Mouse (Mus musculus) bone marrow macrophage, adult 2 months (primary cell): ENCODE measurements around the gene Ccl6.

Experiments
- CTCF ChIP-seq: IDR thresholded peaks from 2 replicates; pipeline ENCODE4 v1.5.1; 2012; ENCODE audit warnings: low read depth, mild to moderate bottlenecking, low read length, moderate library complexity
- POLR2A ChIP-seq: IDR thresholded peaks from 2 replicates; pipeline ENCODE4 v1.6.1; 2012; ENCODE audit warnings: mild to moderate bottlenecking, low read depth, low read length, borderline replicate concordance

DNA sequence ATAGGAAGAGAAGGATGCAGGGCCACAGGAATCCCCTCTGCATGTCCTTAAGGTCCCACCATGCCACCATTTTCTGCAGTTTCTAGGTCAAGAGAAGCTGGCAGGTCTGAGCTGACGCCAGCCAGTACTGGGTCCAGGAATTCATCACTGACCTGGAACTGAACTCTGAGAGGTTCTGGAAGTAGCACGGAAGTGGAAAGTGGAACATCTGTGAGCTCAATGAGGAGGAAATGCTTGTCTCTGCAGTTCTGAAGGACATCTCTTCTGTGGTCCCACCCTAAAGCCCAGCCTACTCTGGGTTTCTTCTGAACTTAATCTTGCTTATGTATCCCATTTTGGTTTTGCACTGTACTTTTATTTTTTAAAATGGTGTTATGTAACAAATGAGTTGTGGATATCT lies 38.2 kb upstream of the Ccl6 start:
- TF ChIP-seq POLR2A = no peak
- no peak for TF ChIP-seq CTCF
